Mouse (Mus musculus): ENCODE measurements around the gene Camta1. TPM values are rescaled to one million over a fixed set of nuclear protein-coding genes. Genes with fewer than 3 reads are reported as not detected.

The Camta1 gene
- polyA plus RNA-seq, 1 experiment from 2014 or later, result 61.9 TPM

DNA sequence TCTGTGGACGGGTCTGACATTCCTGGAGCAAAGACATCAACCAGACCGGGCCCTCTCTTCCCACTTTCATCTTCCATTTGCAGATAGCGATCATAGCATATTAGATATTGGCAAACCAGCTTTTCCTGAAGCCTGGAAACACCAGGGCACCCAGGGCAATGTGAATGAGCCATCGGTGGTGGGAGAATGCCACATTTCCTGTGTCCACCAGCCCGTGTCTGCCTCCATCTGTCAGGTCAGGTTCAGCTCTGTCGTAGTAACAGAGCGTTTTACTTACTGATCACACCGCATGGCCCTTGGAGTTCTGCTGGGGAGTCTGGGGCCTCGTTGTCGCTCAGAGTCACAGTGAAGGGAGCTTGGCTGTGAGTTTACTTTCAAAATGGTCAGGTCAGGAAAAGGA is 368.9 kb downstream of the Camta1 start:
- 74% methylated on average over 10 of the region's 10 CpGs for WGBS
- ATAC-seq (ENCODE audit: low FRiP score, low TSS enrichment) (no peak), DNase-seq (ENCODE audit: low spot score) (no peak)
- H3K9ac ChIP-seq (ENCODE audit: low read length), result no peak overlapping the region
- no peaks in the 10 kb centered on the region for H3K36me3 ChIP-seq (ENCODE audit: control insufficient read depth, insufficient read depth, low read length)
- H3K4me1 ChIP-seq (replicated peaks; ENCODE audit: control insufficient read depth, insufficient read depth), result no peaks in the 10 kb centered on the region
- H3K4me2 ChIP-seq (replicated peaks; ENCODE audit: low read depth), result no peak overlapping the region
- H3K9me3 ChIP-seq (ENCODE audit: control insufficient read depth, low read length), result no peaks in the 10 kb centered on the region
- no peak overlapping the region for H3K4me3 ChIP-seq (ENCODE audit: low read depth, low read length)
- TF ChIP-seq EP300 (optimal IDR thresholded peaks at IDR 0.05), result no peak
- no peak for TF ChIP-seq CTCF (IDR thresholded peaks at IDR 0.05; ENCODE audit: low read depth)
- no peak overlapping the region for H3K27ac ChIP-seq (replicated peaks)
- no peaks in the 10 kb centered on the region for H3K27me3 ChIP-seq (ENCODE audit: control insufficient read depth, insufficient read depth, low read length)

DNA sequence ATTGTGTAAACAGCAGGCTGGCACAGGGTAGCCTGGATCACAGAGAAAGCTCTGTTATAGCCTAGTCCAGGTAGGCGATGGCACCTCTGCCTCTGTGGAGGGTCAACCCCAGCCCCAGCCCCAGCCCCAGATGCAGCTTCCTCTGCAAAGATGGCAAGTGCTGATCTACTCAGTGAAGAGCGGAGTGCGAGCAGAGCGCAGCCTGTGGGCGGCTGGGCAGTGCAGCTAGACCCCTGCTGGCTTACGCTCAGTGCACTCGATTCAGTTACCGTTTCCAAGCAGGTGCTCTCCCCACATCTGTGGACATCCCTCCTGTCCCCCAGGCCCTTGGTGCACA is 377.7 kb downstream of the Camta1 start:
- no peak overlapping the region for H3K4me3 ChIP-seq (ENCODE audit: low read depth, low read length)
- H3K27ac ChIP-seq (replicated peaks), result no peak overlapping the region
- no peak for TF ChIP-seq CTCF (IDR thresholded peaks at IDR 0.05; ENCODE audit: low read depth)
- no peak for TF ChIP-seq EP300 (optimal IDR thresholded peaks at IDR 0.05)
- H3K9ac ChIP-seq (ENCODE audit: low read length), result no peak overlapping the region
- no peak for ATAC-seq (ENCODE audit: low FRiP score, low TSS enrichment)
- no peaks in the 10 kb centered on the region for H3K9me3 ChIP-seq (ENCODE audit: control insufficient read depth, low read length)
- H3K36me3 ChIP-seq (ENCODE audit: control insufficient read depth, insufficient read depth, low read length), result no peaks in the 10 kb centered on the region
- no peaks in the 10 kb centered on the region for H3K4me1 ChIP-seq (replicated peaks; ENCODE audit: control insufficient read depth, insufficient read depth)
- DNase-seq (ENCODE audit: low spot score), result no peak
- 55% methylated on average over 8 of the region's 8 CpGs for WGBS
- no peaks in the 10 kb centered on the region for H3K27me3 ChIP-seq (ENCODE audit: control insufficient read depth, insufficient read depth, low read length)
- H3K4me2 ChIP-seq (replicated peaks; ENCODE audit: low read depth), result no peak overlapping the region

GRCm38 (mm10) chr4:151483299-151483976 is 378.2 kb downstream of the Camta1 start:
- Histone ChIP-seq H3K9ac (ENCODE audit: low read length) (no peak overlapping the region), H3K27me3 (ENCODE audit: control insufficient read depth, insufficient read depth, low read length) (no peaks in the 10 kb centered on the region), H3K9me3 (ENCODE audit: control insufficient read depth, low read length) (no peaks in the 10 kb centered on the region), H3K4me1 (replicated peaks; ENCODE audit: control insufficient read depth, insufficient read depth) (no peaks in the 10 kb centered on the region), H3K36me3 (ENCODE audit: control insufficient read depth, insufficient read depth, low read length) (no peaks in the 10 kb centered on the region), H3K4me3 (ENCODE audit: low read depth, low read length) (no peak overlapping the region), H3K27ac (replicated peaks) (no peak overlapping the region), H3K4me2 (replicated peaks; ENCODE audit: low read depth) (no peak overlapping the region)
- DNase-seq (ENCODE audit: low spot score) (peak; percentile 64), ATAC-seq (ENCODE audit: low FRiP score, low TSS enrichment) (no peak)
- WGBS, result 15% methylated on average over 21 of the region's 21 CpGs
- TF ChIP-seq CTCF (IDR thresholded peaks at IDR 0.05; ENCODE audit: low read depth) (peak; percentile 83), EP300 (optimal IDR thresholded peaks at IDR 0.05) (no peak)

DNA sequence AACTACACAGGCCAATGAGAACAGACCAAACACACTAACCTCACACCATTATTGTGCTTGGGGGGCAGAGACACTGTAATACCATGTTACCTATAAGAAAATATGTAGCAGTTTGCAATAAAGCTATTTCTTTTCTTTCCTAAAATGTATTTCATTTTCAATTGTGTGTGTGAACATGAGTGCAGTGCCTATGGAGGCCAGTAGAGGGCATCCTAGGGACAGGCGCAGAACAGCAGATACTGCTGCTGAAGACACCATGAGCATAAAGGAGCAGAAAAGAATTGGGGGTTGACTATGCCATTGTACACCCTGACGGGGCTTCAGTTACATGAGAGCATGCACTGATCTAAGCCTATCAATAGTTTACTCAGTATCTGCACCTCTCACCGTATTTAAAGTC is 380.7 kb downstream of the Camta1 start:
- no peak overlapping the region for H3K9ac ChIP-seq (ENCODE audit: low read length)
- no peaks in the 10 kb centered on the region for H3K9me3 ChIP-seq (ENCODE audit: control insufficient read depth, low read length)
- no peaks in the 10 kb centered on the region for H3K4me1 ChIP-seq (replicated peaks; ENCODE audit: control insufficient read depth, insufficient read depth)
- WGBS, result 82% methylated on average over 3 of the region's 3 CpGs
- H3K4me2 ChIP-seq (replicated peaks; ENCODE audit: low read depth), result no peak overlapping the region
- H3K4me3 ChIP-seq (ENCODE audit: low read depth, low read length), result no peak overlapping the region
- no peaks in the 10 kb centered on the region for H3K36me3 ChIP-seq (ENCODE audit: control insufficient read depth, insufficient read depth, low read length)
- no peak for TF ChIP-seq EP300 (optimal IDR thresholded peaks at IDR 0.05)
- peak; percentile 26 for TF ChIP-seq CTCF (IDR thresholded peaks at IDR 0.05; ENCODE audit: low read depth)
- ATAC-seq (ENCODE audit: low FRiP score, low TSS enrichment) (no peak), DNase-seq (ENCODE audit: low spot score) (no peak)
- no peak overlapping the region for H3K27ac ChIP-seq (replicated peaks)
- H3K27me3 ChIP-seq (ENCODE audit: control insufficient read depth, insufficient read depth, low read length), result no peaks in the 10 kb centered on the region

DNA sequence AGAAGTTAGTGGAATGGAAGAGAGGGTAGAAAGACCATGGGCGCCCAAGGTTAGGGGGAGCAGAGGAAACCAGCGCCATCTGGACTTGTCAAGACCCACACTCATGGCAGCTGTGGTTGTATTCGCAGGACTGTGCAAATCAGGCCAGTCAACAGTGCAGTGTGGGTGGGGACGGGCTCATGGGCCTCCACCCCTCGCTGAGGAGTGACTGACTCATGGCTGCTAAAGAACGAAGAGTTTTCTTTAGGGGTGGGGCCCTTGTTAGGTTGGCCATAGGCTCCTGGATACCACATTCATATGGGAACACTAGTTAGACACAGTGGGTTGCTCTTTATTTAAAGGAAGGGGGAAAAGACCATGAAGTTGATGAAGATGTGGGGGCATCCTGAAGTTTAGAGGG is 383.7 kb downstream of the Camta1 start:
- no peak overlapping the region for H3K9ac ChIP-seq (ENCODE audit: low read length)
- H3K4me3 ChIP-seq (ENCODE audit: low read depth, low read length), result no peak overlapping the region
- DNase-seq (ENCODE audit: low spot score), result peak; percentile 33
- no peaks in the 10 kb centered on the region for H3K4me1 ChIP-seq (replicated peaks; ENCODE audit: control insufficient read depth, insufficient read depth)
- 68% methylated on average over 6 of the region's 6 CpGs for WGBS
- no peak overlapping the region for H3K27ac ChIP-seq (replicated peaks)
- TF ChIP-seq CTCF (IDR thresholded peaks at IDR 0.05; ENCODE audit: low read depth), result no peak
- no peaks in the 10 kb centered on the region for H3K27me3 ChIP-seq (ENCODE audit: control insufficient read depth, insufficient read depth, low read length)
- peak; percentile 91 for ATAC-seq (ENCODE audit: low FRiP score, low TSS enrichment)
- H3K36me3 ChIP-seq (ENCODE audit: control insufficient read depth, insufficient read depth, low read length), result no peaks in the 10 kb centered on the region
- H3K9me3 ChIP-seq (ENCODE audit: control insufficient read depth, low read length), result no peaks in the 10 kb centered on the region
- no peak overlapping the region for H3K4me2 ChIP-seq (replicated peaks; ENCODE audit: low read depth)

DNA sequence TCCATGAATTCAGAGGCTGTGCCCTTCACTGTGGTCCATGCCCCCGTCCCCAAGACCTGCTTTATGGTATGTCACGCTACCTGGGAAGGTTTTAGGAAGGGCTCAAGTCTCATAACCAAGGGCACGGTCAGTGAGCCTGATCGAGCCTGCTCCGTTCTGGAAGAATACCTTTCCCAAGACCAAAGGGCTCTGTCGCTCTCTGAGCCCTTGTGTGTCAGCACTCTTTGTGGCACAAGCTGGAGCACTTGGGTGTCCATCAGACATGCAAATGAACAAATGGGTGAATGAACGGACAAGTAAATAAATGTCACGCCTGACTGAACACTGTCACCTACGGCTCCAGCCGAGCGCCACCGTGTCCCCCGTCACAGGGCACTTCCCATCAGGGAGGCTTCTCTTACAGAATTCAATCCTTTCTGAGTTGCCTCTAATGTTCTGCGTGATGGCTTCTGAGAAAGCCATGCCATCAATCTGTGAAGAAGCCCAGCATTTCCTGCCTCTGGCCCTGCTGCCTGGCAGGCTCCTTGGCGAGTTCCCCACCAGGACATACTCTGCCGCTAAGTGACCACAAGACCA is 386.7 kb downstream of the Camta1 start:
- Histone ChIP-seq H3K4me1 (replicated peaks; ENCODE audit: control insufficient read depth, insufficient read depth) (no peaks in the 10 kb centered on the region), H3K9me3 (ENCODE audit: control insufficient read depth, low read length) (no peaks in the 10 kb centered on the region), H3K4me3 (ENCODE audit: low read depth, low read length) (no peak overlapping the region), H3K36me3 (ENCODE audit: control insufficient read depth, insufficient read depth, low read length) (no peaks in the 10 kb centered on the region), H3K4me2 (replicated peaks; ENCODE audit: low read depth) (no peak overlapping the region), H3K9ac (ENCODE audit: low read length) (no peak overlapping the region), H3K27me3 (ENCODE audit: control insufficient read depth, insufficient read depth, low read length) (no peaks in the 10 kb centered on the region), H3K27ac (replicated peaks) (no peak overlapping the region)
- WGBS, result 85% methylated on average over 16 of the region's 16 CpGs
- ATAC-seq (ENCODE audit: low FRiP score, low TSS enrichment), result no peak
- no peak for TF ChIP-seq CTCF (IDR thresholded peaks at IDR 0.05; ENCODE audit: low read depth)
- TF ChIP-seq EP300 (optimal IDR thresholded peaks at IDR 0.05), result no peak
- no peak for DNase-seq (ENCODE audit: low spot score)

Measured in stomach, postnatal 0 days (tissue).